Mouse (Mus musculus): ENCODE data around the gene Slc13a5.

- TF ChIP-seq GATA1 (IDR thresholded peaks at IDR 0.05; ENCODE audit: borderline replicate concordance, low read length) = no peak
- TF ChIP-seq FLI1 (IDR thresholded peaks at IDR 0.05; ENCODE audit: low read length) = no peak
These were observed 60.5 kb downstream of the Slc13a5 start, which contains the start of gene Gm43951 for GRCm38 (mm10) chr11:72206341-72207203.

All from megakaryocyte, embryonic 14.5 days (primary cell).